Mouse (Mus musculus) right cerebral cortex, postnatal 10 days (tissue): ENCODE results near the gene Enkd1.

Experiments
- DNase-seq, 2 experiments: peaks; one replicate each; pipeline ENCODE4 v3.0.0; 2021; ENCODE audit warnings: low spot score in 2 of 2

Gene Enkd1

DNA sequence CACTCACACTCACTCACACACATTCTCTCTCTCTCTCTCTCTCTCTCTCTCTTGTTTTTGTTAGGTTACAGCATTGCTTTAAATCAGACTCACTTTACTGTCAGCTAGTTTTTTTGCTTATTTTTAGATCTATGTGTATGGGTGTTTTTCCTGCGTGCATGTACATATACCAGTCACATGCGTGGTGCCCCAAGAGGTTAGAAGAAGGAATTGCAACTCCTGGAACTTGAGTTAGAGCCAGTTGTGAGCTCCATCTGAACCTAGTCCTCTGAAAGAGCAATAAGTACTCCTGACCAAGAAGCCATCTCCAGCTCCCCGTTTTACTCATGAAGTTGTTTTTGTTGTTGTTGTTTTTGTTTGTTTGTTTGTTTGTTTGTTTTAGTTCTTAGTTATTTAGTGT lies 46.8 kb downstream of the Enkd1 start:
- DNase-seq, result no peak

GRCm38 (mm10) chr8:105657641-105658040 lies 50.4 kb downstream of the Enkd1 start:
- no peak for DNase-seq
